Mouse (Mus musculus): ENCODE data around the gene Uqcc2.

Gene Uqcc2

GRCm38 (mm10) chr17:27074236-27074635, 59.5 kb downstream of the Uqcc2 start:
- DNase-seq = no peak

GRCm38 (mm10) chr17:27073778-27074177, 59.9 kb downstream of the Uqcc2 start:
- no peak for DNase-seq

GRCm38 (mm10) chr17:27073126-27073525, 60.6 kb downstream of the Uqcc2 start:
- no peak for DNase-seq

Measured in kidney, adult 9 months (tissue).